10 mouse cellular contexts compared by ENCODE assay signal in the genomic region with DNA sequence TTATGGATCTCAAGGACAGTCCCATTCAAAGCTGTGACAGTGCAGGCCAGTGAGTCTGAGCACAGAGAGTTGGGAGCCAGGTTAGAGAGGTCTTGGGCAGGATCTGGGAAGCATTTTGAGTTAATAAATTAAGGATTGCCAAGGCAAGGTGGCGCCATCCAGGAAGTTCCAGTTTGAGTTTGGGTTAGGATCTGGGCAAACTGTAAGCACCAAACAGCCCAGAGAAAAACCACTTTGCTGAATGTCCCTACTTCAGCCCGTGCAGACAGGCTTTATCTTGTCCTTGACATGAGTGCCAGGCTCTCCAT.
DNase-seq lines count a peak whose midpoint lies in the region; ATAC-seq and TF ChIP-seq lines count a peak whose summit lies in the region.
"Had no signal": no experiment of that assay in that cellular context is flagged by ENCODE, and none has a peak within 500 bp of the region (broad histone marks: within the 10 kb centered on the region; RNA-seq: fewer than 3 reads in every experiment).

No protein-coding gene starts in this region.

- TF ChIP-seq CTCF in stomach, postnatal 0 days (IDR thresholded peaks at IDR 0.05; ENCODE audit: low read depth) = no peak

- no peak overlapping the region for H3K4me2 ChIP-seq in heart, embryonic 11.5 days
- H3K4me2 ChIP-seq in neural tube, embryonic 13.5 days = no peak overlapping the region
- no peak overlapping the region for H3K4me2 ChIP-seq in stomach, postnatal 0 days (replicated peaks; ENCODE audit: low read depth)

- peak overlapping the region; percentile 88 for H3K27ac ChIP-seq in heart, embryonic 11.5 days (ENCODE audit: low read depth, low read length)
- H3K27ac ChIP-seq in neural tube, embryonic 13.5 days (replicated peaks) = peak overlapping the region; percentile 74
- peak overlapping the region; percentile 81 for H3K27ac ChIP-seq in limb, embryonic 10.5 days
- peak overlapping the region; percentile 83 for H3K27ac ChIP-seq in stomach, postnatal 0 days (replicated peaks)

- H3K4me1 ChIP-seq in heart, embryonic 11.5 days (ENCODE audit: control insufficient read depth, insufficient read depth, low read length) = peaks cover 49% of the 10 kb centered on the region
- peaks cover 24% of the 10 kb centered on the region for H3K4me1 ChIP-seq in neural tube, embryonic 13.5 days (replicated peaks)
- H3K4me1 ChIP-seq in limb, embryonic 10.5 days = peaks cover 64% of the 10 kb centered on the region
- H3K4me1 ChIP-seq in stomach, postnatal 0 days (replicated peaks; ENCODE audit: control insufficient read depth, insufficient read depth) = peaks cover 24% of the 10 kb centered on the region

- DNase-seq in heart, adult 11 months = no peak
- DNase-seq in neural tube, embryonic 10.5 days (ENCODE audit: extremely low spot score, low spot score) = no peak
- DNase-seq in limb, embryonic 10.5 days (ENCODE audit: low spot score) = no peak
- no peak for DNase-seq in stomach, postnatal 0 days (ENCODE audit: low spot score)
- no peak for DNase-seq in thymus, postnatal 25 days
- DNase-seq in left cerebral cortex, postnatal 10 days (ENCODE audit: extremely low spot score in 1 of 2, low spot score in 2 of 2) = no peak
- DNase-seq: cerebellum, postnatal 14 days; gastrocnemius, postnatal 36 days had no signal

- no peaks in the 10 kb centered on the region for H3K36me3 ChIP-seq in heart, embryonic 11.5 days (ENCODE audit: control insufficient read depth, insufficient read depth, low read length)
- no peaks in the 10 kb centered on the region for H3K36me3 ChIP-seq in neural tube, embryonic 13.5 days
- H3K36me3 ChIP-seq in limb, embryonic 10.5 days = no peaks in the 10 kb centered on the region
- no peaks in the 10 kb centered on the region for H3K36me3 ChIP-seq in stomach, postnatal 0 days (ENCODE audit: control insufficient read depth, insufficient read depth, low read length)

- no peak overlapping the region for H3K4me3 ChIP-seq in heart, embryonic 11.5 days (ENCODE audit: low read depth, low read length)
- H3K4me3 ChIP-seq in neural tube, embryonic 13.5 days = no peak overlapping the region
- no peak overlapping the region for H3K4me3 ChIP-seq in limb, embryonic 10.5 days
- no peak overlapping the region for H3K4me3 ChIP-seq in stomach, postnatal 0 days (ENCODE audit: low read depth, low read length)

- ATAC-seq in heart, embryonic 11.5 days (replicated peaks; ENCODE audit: insufficient number of reproducible peaks, low FRiP score, low TSS enrichment) = no peak
- ATAC-seq in neural tube, embryonic 13.5 days (ENCODE audit: low read depth) = no peak
- ATAC-seq in stomach, postnatal 0 days (ENCODE audit: low FRiP score, low TSS enrichment) = 0 out of 2 replicates have a peak, but pooled peaks have one; percentile 3

- intact Hi-C loops in left cerebral cortex, postnatal 10 days (cut with DNase I) = no loop called here

- TF ChIP-seq EP300 in stomach, postnatal 0 days (optimal IDR thresholded peaks at IDR 0.05) = no peak

- H3K9me3 ChIP-seq in heart, embryonic 11.5 days (replicated peaks; ENCODE audit: control insufficient read depth, low read length) = no peaks in the 10 kb centered on the region; the same call in 1 of the 2 replicates
- H3K9me3 ChIP-seq in neural tube, embryonic 13.5 days = no peaks in the 10 kb centered on the region
- no peaks in the 10 kb centered on the region for H3K9me3 ChIP-seq in limb, embryonic 10.5 days (replicated peaks)
- 0 out of 2 replicates have a peak, but pooled peaks cover 3% of the 10 kb centered on the region for H3K9me3 ChIP-seq in stomach, postnatal 0 days (ENCODE audit: control insufficient read depth, low read length)

- H3K9ac ChIP-seq in heart, embryonic 11.5 days (ENCODE audit: low read depth, low read length) = no peak overlapping the region
- H3K9ac ChIP-seq in neural tube, embryonic 13.5 days = no peak overlapping the region
- H3K9ac ChIP-seq in stomach, postnatal 0 days (ENCODE audit: low read length) = no peak overlapping the region

- no peaks in the 10 kb centered on the region for H3K27me3 ChIP-seq in heart, embryonic 11.5 days (ENCODE audit: control insufficient read depth, insufficient read depth, low read length)
- H3K27me3 ChIP-seq in neural tube, embryonic 13.5 days = no peaks in the 10 kb centered on the region
- no peaks in the 10 kb centered on the region for H3K27me3 ChIP-seq in limb, embryonic 10.5 days (ENCODE audit: low read depth, poor library complexity, severe bottlenecking)
- no peaks in the 10 kb centered on the region for H3K27me3 ChIP-seq in stomach, postnatal 0 days (ENCODE audit: control insufficient read depth, insufficient read depth, low read length)

- 41% methylated on average over 2 of the region's 2 CpGs for WGBS in heart, embryonic 11.5 days (ENCODE audit: insufficient replicate concordance)
- 73% methylated on average over 2 of the region's 2 CpGs for WGBS in neural tube, embryonic 13.5 days
- WGBS in limb, embryonic 10.5 days = 70% methylated on average over 2 of the region's 2 CpGs
- WGBS in stomach, postnatal 0 days = 59% methylated on average over 2 of the region's 2 CpGs
